Mouse (Mus musculus) midbrain, embryonic 12.5 days (tissue): ENCODE data around the gene Gngt2. TPM values are rescaled to one million over a fixed set of nuclear protein-coding genes. Genes with fewer than 3 reads are reported as not detected.

Experiments
- ATAC-seq: fragments of 200-750 bp; cut with Nextera tagmentation; 2 replicates; pipeline ENCODE4 v1.8.0; 2017; ENCODE audit warnings: low read depth, moderate TSS enrichment, moderate library complexity; ENCODE audit not compliant: low FRiP score
- H3K27ac ChIP-seq: fragments of 300-500 bp; sonication (generic); replicated peaks from 2 replicates; pipeline ENCODE4 v1.5.1; 2016; ENCODE audit warnings: mild to moderate bottlenecking
- H3K27me3 ChIP-seq: fragments of 300-500 bp; sonication (generic); 2 replicates; pipeline ENCODE4 v1.6.1; 2016; ENCODE audit warnings: mild to moderate bottlenecking
- H3K36me3 ChIP-seq: fragments of 300-500 bp; sonication (generic); 2 replicates; pipeline ENCODE4 v1.6.1; 2016
- H3K4me1 ChIP-seq: fragments of 300-500 bp; sonication (generic); 2 replicates; pipeline ENCODE4 v1.6.1; 2016
- H3K4me2 ChIP-seq: fragments of 300-500 bp; sonication (generic); replicated peaks from 2 replicates; pipeline ENCODE4 v1.6.1; 2016; ENCODE audit warnings: mild to moderate bottlenecking, moderate library complexity
- H3K4me3 ChIP-seq: fragments of 300-500 bp; sonication (generic); 2 replicates; pipeline ENCODE4 v1.5.1; 2016; ENCODE audit warnings: mild to moderate bottlenecking
- H3K9ac ChIP-seq: fragments of 300-500 bp; sonication (generic); replicated peaks from 2 replicates; pipeline ENCODE4 v1.6.1; 2016; ENCODE audit warnings: mild to moderate bottlenecking, moderate library complexity
- H3K9me3 ChIP-seq: fragments of 300-500 bp; sonication (generic); 2 replicates; pipeline ENCODE4 v1.6.1; 2016; ENCODE audit warnings: mild to moderate bottlenecking
- WGBS: fragments of 180-500 bp; shearing (Covaris S2); methylation state at CpG from one replicate; pipeline ENCODE4 v1.1.7; 2016; 5-methylcytosine and 5-hydroxymethylcytosine counted together
- polyA plus RNA-seq: library from polyadenylated mRNA; unstranded; fragments of >200 nt; fragmentation: Nextera tagmentation; extraction: Ambion mirVana; gene quantifications from 2 replicates; pipeline ENCODE4 v1.2.1, GENCODE M21; 2016

Gene Gngt2
- polyA plus RNA-seq, 1 experiment from 2014 or later: 4.1 TPM

DNA sequence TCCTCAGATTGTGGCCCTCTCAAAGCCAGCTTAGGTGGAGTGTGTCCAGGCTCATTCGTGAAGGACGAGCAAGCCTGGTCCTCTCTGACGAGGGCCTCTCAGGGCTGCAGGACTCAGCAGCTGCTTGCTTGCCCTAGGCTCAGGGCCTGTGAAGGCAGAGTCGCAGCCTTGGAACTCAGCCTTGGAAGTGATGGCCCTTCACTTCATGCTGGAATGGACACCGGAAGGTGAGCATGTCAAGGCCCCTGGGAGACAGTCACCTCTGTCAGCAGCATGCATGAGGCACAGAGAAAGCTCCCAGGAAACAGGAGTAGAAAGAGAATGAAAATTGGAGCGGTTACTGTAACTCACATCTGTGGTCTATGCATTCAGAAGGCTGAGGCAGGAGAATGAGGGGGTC lies 25.3 kb upstream of the Gngt2 start:
- no peak overlapping the region for H3K9ac ChIP-seq

DNA sequence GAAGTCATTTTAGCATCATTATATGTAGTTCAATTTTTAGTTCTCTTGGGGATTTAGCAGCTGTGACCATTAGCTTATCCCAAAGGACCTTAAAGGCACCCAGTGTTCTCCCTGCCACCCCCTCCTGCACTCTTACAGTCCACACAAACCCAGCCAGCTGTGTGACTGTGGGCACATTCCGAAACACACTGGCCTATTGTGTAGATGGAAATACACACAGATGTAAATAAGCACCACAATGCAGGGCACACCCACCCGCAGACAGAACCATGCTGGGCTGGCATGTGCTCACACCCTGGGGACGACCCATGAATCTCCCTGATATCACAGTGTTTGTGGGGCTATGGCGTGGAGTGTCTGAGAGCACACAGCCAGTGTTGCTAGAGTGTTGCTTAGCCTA lies 24.8 kb upstream of the Gngt2 start:
- 0 out of 2 replicates have a peak, but pooled peaks cover 6% of the 10 kb centered on the region for H3K9me3 ChIP-seq
- no peak for ATAC-seq
- H3K4me1 ChIP-seq: peaks cover 8% of the 10 kb centered on the region; the same call in 1 of the 2 replicates
- no peak overlapping the region for H3K4me2 ChIP-seq
- no peak overlapping the region for H3K9ac ChIP-seq
- H3K27ac ChIP-seq: no peak overlapping the region
- H3K36me3 ChIP-seq: no peaks in the 10 kb centered on the region
- WGBS: 68% methylated on average over 4 of the region's 4 CpGs
- H3K27me3 ChIP-seq: no peaks in the 10 kb centered on the region
- H3K4me3 ChIP-seq: no peak overlapping the region

More for the DNA sequence above, 25.3 kb upstream of the Gngt2 start:
- Histone ChIP-seq H3K9me3 (0 out of 2 replicates have a peak, but pooled peaks cover 6% of the 10 kb centered on the region), H3K4me1 (peaks cover 8% of the 10 kb centered on the region; the same call in 1 of the 2 replicates), H3K4me2 (no peak overlapping the region), H3K27me3 (no peaks in the 10 kb centered on the region), H3K4me3 (no peak overlapping the region), H3K36me3 (no peaks in the 10 kb centered on the region), H3K27ac (no peak overlapping the region)
- WGBS: 85% methylated on average over 6 of the region's 6 CpGs
- no peak for ATAC-seq

- no peak for ATAC-seq
- Histone ChIP-seq H3K9ac (no peak overlapping the region), H3K27ac (no peak overlapping the region), H3K4me1 (peaks cover 8% of the 10 kb centered on the region; the same call in 1 of the 2 replicates), H3K4me3 (no peak overlapping the region), H3K9me3 (no peaks in the 10 kb centered on the region), H3K36me3 (no peaks in the 10 kb centered on the region), H3K4me2 (no peak overlapping the region), H3K27me3 (no peaks in the 10 kb centered on the region)
- 90% methylated on average over 2 of the region's 2 CpGs for WGBS
Observed at GRCm38 (mm10) chr11:95814101-95814500, 22.9 kb upstream of the Gngt2 start.

DNA sequence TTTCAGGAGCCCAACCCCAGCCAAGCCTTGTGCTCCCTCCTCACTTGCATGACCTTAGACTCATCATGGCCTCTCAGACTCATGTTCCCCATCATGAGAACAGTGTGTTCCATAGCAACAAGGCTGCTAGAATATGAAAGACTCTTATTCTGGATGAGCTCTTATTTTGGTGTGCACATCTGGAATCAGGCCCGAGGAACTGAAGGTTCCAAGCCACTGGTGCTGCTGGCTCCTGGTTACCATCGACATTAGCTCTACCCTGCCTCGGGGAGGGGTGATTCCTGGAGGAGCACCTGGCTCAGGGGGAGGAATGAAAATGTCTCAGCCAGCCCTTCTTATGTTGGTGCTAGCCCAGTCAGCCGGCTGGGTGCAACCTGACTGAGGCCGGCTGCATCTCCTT lies 22.2 kb upstream of the Gngt2 start:
- WGBS: 79% methylated on average over 5 of the region's 5 CpGs
- no peak for ATAC-seq
- Histone ChIP-seq H3K4me1 (peaks cover 4% of the 10 kb centered on the region; the same call in 1 of the 2 replicates), H3K27ac (no peak overlapping the region), H3K4me2 (no peak overlapping the region), H3K9me3 (no peaks in the 10 kb centered on the region), H3K4me3 (no peak overlapping the region), H3K36me3 (no peaks in the 10 kb centered on the region), H3K9ac (no peak overlapping the region), H3K27me3 (no peaks in the 10 kb centered on the region)

- Histone ChIP-seq H3K4me3 (no peak overlapping the region), H3K4me2 (no peak overlapping the region), H3K27ac (no peak overlapping the region), H3K9me3 (no peaks in the 10 kb centered on the region), H3K4me1 (no peaks in the 10 kb centered on the region), H3K36me3 (no peaks in the 10 kb centered on the region), H3K27me3 (no peaks in the 10 kb centered on the region), H3K9ac (no peak overlapping the region)
- ATAC-seq: no peak
- WGBS: 84% methylated on average over 9 of the region's 9 CpGs
Observed at GRCm38 (mm10) chr11:95815412-95815811, 21.6 kb upstream of the Gngt2 start.

GRCm38 (mm10) chr11:95819138-95819537 lies 17.9 kb upstream of the Gngt2 start:
- 89% methylated on average over 8 of the region's 8 CpGs for WGBS
- Histone ChIP-seq H3K4me2 (no peak overlapping the region), H3K27ac (no peak overlapping the region)

GRCm38 (mm10) chr11:95821511-95821910 lies 15.5 kb upstream of the Gngt2 start:
- no peak for ATAC-seq
- Histone ChIP-seq H3K9ac (no peak overlapping the region), H3K27ac (no peak overlapping the region), H3K36me3 (no peaks in the 10 kb centered on the region), H3K4me3 (no peak overlapping the region), H3K9me3 (no peaks in the 10 kb centered on the region), H3K27me3 (peaks cover 46% of the 10 kb centered on the region), H3K4me1 (peaks cover 14% of the 10 kb centered on the region), H3K4me2 (no peak overlapping the region)
- 86% methylated on average over 3 of the region's 3 CpGs for WGBS

More at GRCm38 (mm10) chr11:95819138-95819537, 17.9 kb upstream of the Gngt2 start:
- no peaks in the 10 kb centered on the region for H3K36me3 ChIP-seq
- peaks cover 26% of the 10 kb centered on the region for H3K27me3 ChIP-seq
- H3K9me3 ChIP-seq: no peaks in the 10 kb centered on the region
- peaks cover 5% of the 10 kb centered on the region; the same call in 1 of the 2 replicates for H3K4me1 ChIP-seq
- H3K4me3 ChIP-seq: no peak overlapping the region
- ATAC-seq: no peak
- H3K9ac ChIP-seq: no peak overlapping the region

- WGBS: 96% methylated on average over 4 of the region's 4 CpGs
- peaks cover 55% of the 10 kb centered on the region for H3K27me3 ChIP-seq
- no peak overlapping the region for H3K9ac ChIP-seq
- H3K4me2 ChIP-seq: no peak overlapping the region
- no peak for ATAC-seq
- H3K4me3 ChIP-seq: no peak overlapping the region
- peaks cover 14% of the 10 kb centered on the region for H3K4me1 ChIP-seq
- no peaks in the 10 kb centered on the region for H3K9me3 ChIP-seq
- no peak overlapping the region for H3K27ac ChIP-seq
- H3K36me3 ChIP-seq: no peaks in the 10 kb centered on the region
Observed at GRCm38 (mm10) chr11:95822437-95822836, 14.6 kb upstream of the Gngt2 start.

DNA sequence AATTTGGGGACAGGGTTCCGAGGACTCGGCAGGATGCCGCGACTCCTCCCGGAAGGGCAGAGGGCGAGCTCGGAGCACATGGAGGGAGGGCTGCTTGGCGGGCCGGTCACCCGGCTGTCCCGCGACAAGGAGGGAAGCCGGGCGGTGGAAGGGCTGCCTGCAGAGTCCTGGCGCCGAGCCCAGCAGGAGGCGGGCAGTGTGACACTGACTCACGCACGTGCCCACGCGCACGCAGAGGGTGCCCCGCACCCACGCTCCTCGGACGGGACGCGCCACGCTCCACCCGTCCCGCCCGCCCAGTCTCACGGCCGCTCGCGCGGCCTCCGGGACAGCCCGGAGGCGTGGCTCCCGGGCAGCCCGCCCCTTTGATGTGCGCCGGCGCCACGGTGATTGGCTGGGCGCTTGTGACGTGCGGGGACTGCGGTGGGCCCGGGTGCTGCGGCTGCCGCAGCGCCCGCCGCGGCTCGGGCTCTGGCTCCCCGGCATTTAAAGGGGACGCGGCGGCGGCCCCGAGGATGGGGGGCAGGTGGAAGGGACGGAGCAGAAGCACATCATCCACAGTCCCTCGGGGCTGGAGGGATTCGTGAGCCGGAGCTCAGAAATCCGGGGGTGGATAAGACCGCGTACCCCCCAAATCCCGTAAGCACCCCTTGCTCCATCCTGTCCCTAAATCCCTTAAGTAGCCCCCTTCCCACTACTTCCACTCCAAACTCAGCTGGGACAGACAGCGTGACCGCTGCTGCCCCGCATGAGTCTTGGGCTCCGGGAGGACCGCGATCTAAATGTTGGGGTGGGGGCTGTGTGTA lies 12.7 kb upstream of the Gngt2 start, which contains the start of gene Phospho1:
Gene Phospho1, plus strand, starts transcription at position 429 of the 806 bp plus-strand sequence.
- Histone ChIP-seq H3K36me3 (no peaks in the 10 kb centered on the region), H3K4me1 (peaks cover 14% of the 10 kb centered on the region), H3K9me3 (no peaks in the 10 kb centered on the region), H3K4me2 (peak within 1 kb of the TSS; percentile 96), H3K9ac (peak within 1 kb of the TSS; percentile 59), H3K27ac (0 out of 2 replicates have a peak within 1 kb of the TSS, but pooled peaks have one; percentile 15), H3K4me3 (peak within 1 kb of the TSS; percentile 53), H3K27me3 (peaks cover 72% of the 10 kb centered on the region)
- under 1% methylated on average over 43 of the region's 78 CpGs for WGBS
- ATAC-seq: peak; percentile 98

GRCm38 (mm10) chr11:95824877-95825243 lies 12.2 kb upstream of the Gngt2 start:
- Histone ChIP-seq H3K9me3 (no peaks in the 10 kb centered on the region), H3K9ac (peak overlapping the region; percentile 59), H3K4me2 (peak overlapping the region; percentile 96), H3K4me1 (peaks cover 14% of the 10 kb centered on the region), H3K4me3 (peak overlapping the region; percentile 53), H3K27ac (no peak overlapping the region), H3K27me3 (peaks cover 78% of the 10 kb centered on the region), H3K36me3 (no peaks in the 10 kb centered on the region)
- ATAC-seq: no peak
- WGBS: 6% methylated on average over 11 of the region's 11 CpGs

DNA sequence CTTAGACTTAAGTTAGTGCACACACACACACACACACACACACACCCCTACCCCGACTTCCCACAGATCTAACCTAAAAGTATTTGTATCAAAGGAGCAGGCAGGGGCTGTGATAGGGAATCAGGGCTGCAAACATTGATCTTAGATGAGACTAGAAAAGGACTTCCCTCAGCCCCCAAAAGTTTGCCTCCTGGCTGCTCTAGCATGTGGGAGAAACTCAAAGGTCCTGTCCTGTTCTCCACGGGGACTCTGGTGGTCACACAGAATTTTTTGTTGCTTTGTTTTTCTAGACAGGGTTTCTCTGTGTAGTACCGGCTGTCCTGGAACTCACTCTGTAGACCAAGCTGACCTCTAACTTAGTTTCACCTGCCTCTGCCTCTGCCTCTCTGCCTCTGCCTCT lies 11.4 kb upstream of the Gngt2 start:
- Histone ChIP-seq H3K4me2 (0 out of 2 replicates have a peak overlapping the region, but pooled peaks have one; percentile 96), H3K27ac (no peak overlapping the region), H3K9me3 (no peaks in the 10 kb centered on the region), H3K9ac (no peak overlapping the region), H3K27me3 (peaks cover 84% of the 10 kb centered on the region), H3K4me3 (no peak overlapping the region), H3K36me3 (no peaks in the 10 kb centered on the region), H3K4me1 (peaks cover 19% of the 10 kb centered on the region)
- WGBS: 59% methylated on average over 3 of the region's 3 CpGs
- no peak for ATAC-seq

DNA sequence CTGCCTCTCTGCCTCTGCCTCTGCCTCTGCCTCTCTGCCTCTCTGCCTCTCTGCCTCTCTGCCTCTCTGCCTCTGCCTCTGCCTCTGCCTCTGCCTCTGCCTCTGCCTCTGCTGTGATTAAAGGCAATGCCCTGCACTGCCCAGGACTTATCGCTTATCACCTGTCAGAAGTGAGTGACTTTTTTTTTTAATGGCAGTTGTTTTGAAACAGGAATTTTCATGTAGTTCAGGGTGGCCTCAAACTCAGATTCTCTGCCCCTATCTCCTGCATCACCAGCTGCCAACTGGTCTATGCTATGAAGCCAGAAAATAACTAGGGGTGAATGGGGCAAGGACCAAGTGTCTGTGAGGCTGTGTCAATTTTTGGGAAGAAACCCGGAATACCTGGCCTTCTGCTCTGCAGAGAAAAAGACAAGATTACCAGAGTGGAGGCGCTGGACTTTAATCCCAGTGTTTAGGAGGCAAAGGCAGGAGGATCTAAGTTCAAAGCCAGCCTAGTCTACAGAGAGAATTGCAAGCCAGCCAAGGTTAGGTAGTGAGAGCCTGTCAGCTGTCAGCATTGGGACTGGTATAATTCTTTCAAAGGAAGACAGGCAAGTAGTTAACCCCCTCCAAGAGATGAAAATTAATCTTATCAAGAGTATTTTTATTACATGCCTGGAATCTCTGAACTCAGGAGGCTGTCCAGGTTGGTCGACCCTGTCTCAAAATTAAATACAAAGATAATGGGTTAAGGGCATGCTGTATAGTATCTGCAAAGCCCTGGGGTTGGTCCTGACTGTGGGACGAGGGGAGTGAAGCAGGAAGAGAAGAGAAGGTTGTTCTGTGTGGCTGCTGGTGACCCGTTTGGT lies 10.5 kb upstream of the Gngt2 start:
- Histone ChIP-seq H3K9me3 (no peaks in the 10 kb centered on the region), H3K4me1 (peaks cover 24% of the 10 kb centered on the region), H3K27me3 (peaks cover 92% of the 10 kb centered on the region), H3K27ac (no peak overlapping the region), H3K4me3 (no peak overlapping the region), H3K36me3 (no peaks in the 10 kb centered on the region), H3K4me2 (no peak overlapping the region), H3K9ac (no peak overlapping the region)
- 58% methylated on average over 6 of the region's 6 CpGs for WGBS
- no peak for ATAC-seq
